Mouse (Mus musculus): ENCODE measurements at regions not wholly inside any gene's neighbourhood (a gene's known extent, or its start where the extent isn't known, plus 50 kb on each side); places are given as distances from the start of the nearest gene placed in this dataset.
"Not testable (repeated sequence)": the region's sequence is repeated elsewhere in the genome, so short reads cannot be mapped to it uniquely, and the experiment has no call there.

DNA sequence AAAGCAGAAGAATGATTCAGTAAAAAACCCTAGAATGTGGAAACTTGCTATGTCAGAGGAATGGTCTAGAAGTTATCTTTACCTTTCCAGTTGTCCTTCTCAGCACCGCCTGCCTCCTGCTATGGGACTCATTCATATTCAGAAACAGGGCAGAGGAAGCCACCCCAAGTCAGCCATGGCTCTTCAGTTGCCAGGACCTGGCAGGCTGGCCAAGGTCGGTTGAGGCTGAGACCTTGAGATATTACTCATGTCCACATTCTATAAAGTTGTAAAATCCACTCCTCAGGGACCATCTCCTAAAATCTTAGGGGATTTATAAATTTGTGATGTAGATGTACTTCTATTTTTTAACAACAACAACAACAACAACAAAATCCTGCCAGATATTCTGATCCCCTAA lies 580.7 kb upstream of the Klhl29 start:
- no peak for DNase-seq (ENCODE audit: low spot score)

- DNase-seq (ENCODE audit: low spot score) = no peak
Measured at GRCm38 (mm10) chr12:5955564-5955963, 580.1 kb upstream of the Klhl29 start.

DNA sequence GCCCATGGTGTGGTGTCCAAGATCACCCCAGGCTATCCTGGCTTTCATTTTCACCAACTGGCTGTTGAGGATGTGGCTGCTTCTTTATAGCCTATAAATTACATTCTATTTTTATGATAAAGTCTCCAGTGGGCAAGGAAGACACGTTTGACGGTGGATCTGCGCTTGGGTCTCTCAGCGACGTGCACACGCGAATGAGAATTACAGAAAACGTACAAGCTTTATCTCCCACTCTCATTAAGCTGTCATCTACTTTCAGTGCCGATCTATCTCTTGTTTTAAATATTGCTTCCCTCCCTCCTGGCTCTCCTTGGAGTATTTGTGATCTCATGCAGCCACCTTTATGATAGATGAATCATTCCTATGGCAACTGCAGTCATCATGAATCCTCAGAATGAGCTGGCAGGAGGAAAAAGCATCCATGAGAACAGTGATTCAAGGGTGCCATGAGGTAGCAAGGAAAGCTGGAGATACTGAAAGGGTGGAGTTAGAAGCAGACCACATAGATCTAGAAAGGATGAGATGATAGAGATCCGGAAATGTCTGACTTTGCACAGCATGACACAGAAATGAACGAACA lies 568.0 kb upstream of the Klhl29 start:
- DNase-seq (ENCODE audit: low spot score) = no peak

GRCm38 (mm10) chr12:5921262-5921661 lies 545.8 kb upstream of the Klhl29 start:
- peak; percentile 11 for DNase-seq (ENCODE audit: low spot score)

DNA sequence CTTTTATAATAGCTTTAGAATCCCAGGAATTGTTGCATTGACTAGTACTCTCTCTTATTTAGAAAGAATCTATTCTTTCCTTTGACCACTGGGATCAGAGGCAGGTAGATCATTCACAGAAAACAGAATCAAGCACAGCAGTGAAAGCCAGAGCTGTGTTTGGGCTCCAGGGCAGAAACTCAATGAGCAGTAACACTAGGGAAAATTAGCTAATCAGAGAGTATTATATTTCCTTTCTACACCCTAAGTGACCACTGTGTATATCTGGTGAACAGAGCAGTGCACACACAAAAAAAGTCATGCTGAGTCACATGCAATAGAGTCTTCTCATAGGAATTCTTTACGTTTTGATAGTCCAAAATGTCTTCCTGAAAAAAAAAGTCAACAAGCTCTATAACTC lies 542.5 kb upstream of the Klhl29 start:
- DNase-seq (ENCODE audit: low spot score) = no peak

GRCm38 (mm10) chr12:5906251-5906650 lies 530.8 kb upstream of the Klhl29 start:
- DNase-seq (ENCODE audit: low spot score) = no peak

DNA sequence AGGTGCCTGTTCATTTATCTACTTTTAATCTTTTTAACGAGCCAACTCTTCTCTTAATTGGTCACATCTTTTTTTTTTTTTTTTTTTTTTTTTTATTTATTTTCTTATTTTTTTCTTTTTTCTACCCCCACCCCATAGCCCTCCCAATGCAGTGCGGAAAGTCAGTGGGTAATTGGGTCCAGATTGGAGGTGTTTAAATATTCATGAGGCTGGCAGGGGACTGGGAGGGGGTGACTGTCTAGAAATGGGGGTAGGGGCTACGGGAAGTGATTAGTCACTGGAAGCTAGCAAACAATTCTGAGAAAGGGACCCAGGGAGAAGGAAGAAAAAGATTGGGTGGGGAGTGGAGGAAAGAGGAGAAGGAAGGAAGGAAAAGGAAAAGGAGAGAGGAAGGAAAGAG lies 516.3 kb upstream of the Klhl29 start:
- DNase-seq (ENCODE audit: low spot score) = not testable (repeated sequence)

- no peak for DNase-seq (ENCODE audit: low spot score)
Measured at GRCm38 (mm10) chr12:5866701-5867100, 491.2 kb upstream of the Klhl29 start.

DNA sequence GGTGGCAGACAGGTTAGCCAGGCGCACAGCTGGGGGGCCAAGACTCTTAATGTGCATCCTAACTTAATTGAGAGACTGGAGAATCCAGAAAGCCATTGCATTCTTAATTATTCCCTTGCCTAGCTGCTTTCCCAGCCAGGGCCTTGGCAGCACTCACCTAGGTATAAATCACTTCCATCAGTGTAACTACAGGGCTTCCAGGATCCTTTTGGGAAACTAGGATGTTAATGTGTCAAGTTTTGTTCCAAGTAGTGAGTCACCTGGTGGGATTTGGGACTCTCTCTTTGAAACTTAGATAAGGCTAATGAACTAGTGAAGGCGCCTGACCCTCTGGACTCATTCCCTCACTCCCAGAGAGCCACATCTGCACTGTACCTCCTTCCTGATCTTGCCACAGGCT lies 484.3 kb upstream of the Klhl29 start:
- no peak for DNase-seq (ENCODE audit: low spot score)

DNA sequence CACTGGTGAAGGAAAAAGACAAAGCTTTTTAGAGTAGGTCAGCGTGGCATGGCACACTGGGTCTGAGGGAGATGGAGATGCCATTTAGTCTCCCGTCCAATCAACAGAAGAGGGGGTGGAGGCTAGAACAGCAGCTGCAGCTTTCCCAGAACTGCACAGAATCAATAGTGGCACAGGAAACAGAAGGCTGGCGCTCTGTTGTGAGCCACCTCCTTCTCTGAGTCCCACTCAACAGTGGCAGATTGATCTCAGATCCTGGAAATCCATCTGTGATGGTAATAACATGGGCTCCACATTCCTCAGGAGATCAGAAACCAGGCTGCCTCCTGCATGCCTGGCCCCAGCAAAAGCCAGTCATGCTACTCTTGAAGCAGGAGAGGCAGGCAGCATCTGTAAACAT lies 480.9 kb upstream of the Klhl29 start:
- peak; percentile 53 for DNase-seq (ENCODE audit: low spot score)

DNA sequence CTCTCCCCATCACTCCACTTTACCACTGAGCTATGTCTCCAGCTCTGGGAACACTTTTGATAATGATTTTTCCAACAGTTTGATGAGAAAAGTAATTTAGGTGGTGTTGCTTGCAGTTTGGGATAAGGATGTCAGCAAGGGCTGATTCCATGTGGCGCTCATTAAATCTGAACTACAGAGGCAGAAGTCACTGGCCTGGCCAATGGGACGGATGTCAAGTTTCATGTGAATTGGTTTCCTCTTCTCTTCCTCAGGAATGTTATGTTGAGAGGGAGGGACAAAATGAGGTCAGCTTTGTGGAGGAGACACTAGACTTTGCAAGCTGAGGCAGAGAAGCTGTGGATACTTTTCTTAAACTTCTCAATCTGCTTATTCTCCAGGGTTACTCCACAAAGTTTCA lies 434.9 kb upstream of the Klhl29 start:
- no peak for DNase-seq (ENCODE audit: low spot score)

- DNase-seq (ENCODE audit: low spot score) = no peak
Measured at GRCm38 (mm10) chr12:5810009-5810408, 434.5 kb upstream of the Klhl29 start.

- DNase-seq (ENCODE audit: low spot score) = no peak
Measured at GRCm38 (mm10) chr12:5807996-5808886, 432.8 kb upstream of the Klhl29 start.

DNA sequence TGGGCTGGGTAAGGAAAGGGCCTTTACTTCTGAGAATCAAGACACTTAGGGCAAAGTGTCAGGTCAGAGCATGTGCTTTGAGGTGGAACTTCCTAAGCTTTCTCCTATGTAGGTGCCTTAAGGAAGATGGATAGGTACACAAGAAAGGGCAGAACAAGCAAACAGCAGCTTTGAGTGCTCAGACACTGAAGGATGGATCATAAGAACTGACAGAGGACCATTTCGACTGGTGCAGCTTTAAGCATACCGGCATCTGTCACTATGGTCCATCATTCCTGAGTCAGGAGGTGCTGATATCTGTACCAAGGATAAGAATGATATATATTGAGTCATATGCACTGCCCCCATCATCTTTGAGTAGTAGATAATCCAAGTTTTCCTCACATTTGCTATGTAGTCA lies 430.2 kb upstream of the Klhl29 start:
- DNase-seq (ENCODE audit: low spot score) = no peak

- DNase-seq (ENCODE audit: low spot score) = no peak
Measured at GRCm38 (mm10) chr12:5793051-5793450, 417.6 kb upstream of the Klhl29 start.

- DNase-seq (ENCODE audit: low spot score) = no peak
Measured at GRCm38 (mm10) chr12:5787074-5787813, 411.8 kb upstream of the Klhl29 start.

DNA sequence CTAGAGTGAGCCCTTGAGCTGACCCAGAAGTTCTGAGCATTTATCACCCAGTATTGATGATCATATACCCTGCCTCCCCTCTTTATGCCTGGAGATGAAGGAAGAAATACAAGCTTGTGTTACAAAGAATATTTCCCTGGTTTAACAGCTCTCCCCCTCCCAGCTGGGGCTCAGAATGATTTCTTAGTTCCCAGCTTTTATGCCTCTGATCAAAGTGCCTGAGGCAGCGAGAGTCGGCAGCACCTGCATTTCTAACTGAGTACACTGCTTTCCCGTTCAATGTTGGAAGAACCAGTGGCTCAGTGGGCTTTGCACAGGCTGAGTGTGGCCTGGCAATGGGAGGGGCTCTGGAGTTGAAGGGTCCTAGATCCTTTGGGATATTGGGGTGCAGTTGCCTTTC lies 405.8 kb upstream of the Klhl29 start:
- no peak for DNase-seq (ENCODE audit: low spot score)

DNA sequence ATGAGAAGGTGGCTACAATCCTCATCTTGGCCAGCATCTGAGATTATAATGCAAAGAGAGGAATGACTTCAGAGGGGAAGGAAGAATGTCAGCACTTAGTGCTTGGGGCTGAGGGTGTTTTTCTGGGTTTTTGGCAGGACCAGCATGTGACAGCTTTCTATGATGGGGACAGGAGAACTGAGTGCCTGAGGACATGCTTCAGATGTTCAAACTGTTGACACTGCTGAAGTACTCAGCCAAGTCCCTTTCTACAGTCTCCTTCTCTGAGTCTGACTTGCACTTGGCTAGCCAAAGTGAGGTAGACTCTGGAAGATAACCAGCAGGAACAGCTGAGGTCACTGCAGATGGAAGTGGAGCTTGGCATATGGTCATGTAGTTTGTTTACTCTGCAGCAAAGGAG lies 402.1 kb upstream of the Klhl29 start:
- no peak for DNase-seq (ENCODE audit: low spot score)

GRCm38 (mm10) chr12:5771399-5771978 lies 396.0 kb upstream of the Klhl29 start:
- no peak for DNase-seq (ENCODE audit: low spot score)

DNA sequence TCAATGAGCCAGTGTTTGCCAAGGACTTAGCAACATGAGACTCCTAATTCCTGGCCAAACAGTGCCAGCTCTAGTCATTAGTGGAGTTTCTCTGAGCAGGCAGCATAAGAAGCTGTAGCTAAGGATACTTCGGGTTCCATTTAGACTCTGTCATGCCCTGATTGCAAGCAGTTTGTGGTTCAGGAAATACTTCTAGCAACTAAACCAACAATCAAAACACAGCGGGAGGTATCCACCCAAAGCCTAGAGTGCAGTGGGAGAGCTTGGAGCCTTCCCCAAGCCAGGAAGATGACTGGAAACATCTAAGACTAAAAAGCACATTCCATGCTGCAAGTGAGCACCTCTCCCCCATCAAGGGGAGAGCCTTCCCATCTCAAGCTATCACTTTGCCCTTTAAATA lies 395.0 kb upstream of the Klhl29 start:
- no peak for DNase-seq (ENCODE audit: low spot score)

DNA sequence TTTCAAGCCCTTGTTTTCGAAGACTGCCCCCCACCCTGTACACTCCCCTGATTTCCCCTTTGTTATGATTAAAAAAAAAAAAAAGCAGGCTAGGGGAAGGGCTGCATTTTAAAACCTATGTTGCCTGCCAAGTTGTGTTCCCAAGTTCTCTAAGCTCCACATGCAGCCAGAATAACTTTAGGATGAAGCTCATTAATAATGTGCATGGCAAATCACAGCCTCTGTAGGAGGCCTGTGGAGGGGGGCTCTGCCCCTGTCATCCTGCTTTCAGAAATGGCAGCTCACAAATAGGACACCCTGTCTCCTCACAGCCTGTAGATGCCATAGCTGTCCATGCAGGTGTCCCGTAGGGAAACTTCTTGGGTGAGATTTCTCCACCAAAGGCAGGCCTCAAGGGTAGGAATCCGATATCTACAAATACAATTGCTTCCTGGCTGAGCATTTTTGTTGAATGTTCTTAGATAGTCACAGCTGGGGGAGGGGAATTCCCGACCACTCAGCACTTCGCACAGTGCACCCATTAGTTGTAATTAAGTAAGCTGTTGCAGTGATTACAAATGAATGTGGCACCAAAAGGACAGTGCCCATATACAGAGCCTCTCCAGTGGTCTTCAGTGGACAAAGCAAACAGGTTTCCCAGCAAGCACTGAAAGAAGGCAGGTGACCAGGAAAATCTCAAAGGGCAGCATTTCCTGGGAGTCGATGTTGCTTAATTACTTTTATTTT lies 389.1 kb upstream of the Klhl29 start:
- DNase-seq (ENCODE audit: low spot score) = no peak

- no peak for DNase-seq (ENCODE audit: low spot score)
Measured at GRCm38 (mm10) chr12:5764026-5764425, 388.5 kb upstream of the Klhl29 start.
